Mouse (Mus musculus) embryonic facial prominence, embryonic 10.5 days (tissue): Measurements from ENCODE around the gene Maats1. TPM values are rescaled to one million over a fixed set of nuclear protein-coding genes. Genes with fewer than 3 reads are reported as not detected.

Experiments
- DNase-seq: peaks from one replicate; pipeline ENCODE4 v3.0.0-alpha.2; 2017; ENCODE audit warnings: low spot score
- H3K27ac ChIP-seq: fragments of 300-500 bp; sonication (generic); replicated peaks from 2 replicates; pipeline ENCODE4 v1.5.1; 2016; ENCODE audit warnings: mild to moderate bottlenecking
- H3K27me3 ChIP-seq: fragments of 300-500 bp; sonication (generic); replicated peaks from 2 replicates; pipeline ENCODE4 v1.6.1; 2016; ENCODE audit warnings: low read depth, mild to moderate bottlenecking; ENCODE audit not compliant: poor library complexity, severe bottlenecking
- H3K36me3 ChIP-seq: fragments of 300-500 bp; sonication (generic); replicated peaks from 2 replicates; pipeline ENCODE4 v1.6.1; 2016; ENCODE audit warnings: mild to moderate bottlenecking, moderate library complexity
- H3K4me1 ChIP-seq: fragments of 300-500 bp; sonication (generic); 2 replicates; pipeline ENCODE4 v1.6.1; 2016
- H3K4me3 ChIP-seq: fragments of 300-500 bp; sonication (generic); 2 replicates; pipeline ENCODE4 v1.5.1; 2016; ENCODE audit warnings: mild to moderate bottlenecking, moderate library complexity
- H3K9me3 ChIP-seq: fragments of 300-500 bp; sonication (generic); 2 replicates; pipeline ENCODE4 v1.6.1; 2016; ENCODE audit warnings: mild to moderate bottlenecking
- WGBS: fragments of 180-500 bp; shearing (Covaris S2); methylation state at CpG from one replicate; pipeline ENCODE4 v1.1.7; 2016; 5-methylcytosine and 5-hydroxymethylcytosine counted together
- polyA plus RNA-seq: library from polyadenylated mRNA; unstranded; fragments of >200 nt; fragmentation: Nextera tagmentation; extraction: Ambion mirVana; gene quantifications from 2 replicates; pipeline ENCODE4 v1.2.1, GENCODE M21; 2016

Maats1 gene
- polyA plus RNA-seq, 1 experiment from 2014 or later: 0.17 TPM

- no peaks in the 10 kb centered on the region for H3K4me1 ChIP-seq
- WGBS: 86% methylated on average over 11 of the region's 11 CpGs
- no peaks in the 10 kb centered on the region for H3K9me3 ChIP-seq
- H3K27ac ChIP-seq: no peak overlapping the region
- H3K36me3 ChIP-seq: no peaks in the 10 kb centered on the region
- no peak for DNase-seq
- no peaks in the 10 kb centered on the region for H3K27me3 ChIP-seq
- H3K4me3 ChIP-seq: no peak overlapping the region
These were observed 15.1 kb downstream of the Maats1 start for GRCm38 (mm10) chr16:38326778-38327397.

GRCm38 (mm10) chr16:38324311-38324710, 17.6 kb downstream of the Maats1 start:
- Histone ChIP-seq H3K9me3 (no peaks in the 10 kb centered on the region), H3K4me1 (no peaks in the 10 kb centered on the region), H3K36me3 (no peaks in the 10 kb centered on the region), H3K4me3 (no peak overlapping the region), H3K27me3 (no peaks in the 10 kb centered on the region), H3K27ac (no peak overlapping the region)
- DNase-seq: no peak
- WGBS: 93% methylated on average over 15 of the region's 15 CpGs

GRCm38 (mm10) chr16:38321452-38321935, 20.4 kb downstream of the Maats1 start:
- Histone ChIP-seq H3K4me1 (no peaks in the 10 kb centered on the region), H3K27me3 (no peaks in the 10 kb centered on the region), H3K27ac (no peak overlapping the region), H3K36me3 (no peaks in the 10 kb centered on the region), H3K4me3 (peak overlapping the region; percentile 42), H3K9me3 (no peaks in the 10 kb centered on the region)
- WGBS: 33% methylated on average over 17 of the region's 17 CpGs
- DNase-seq: peak; percentile 64

GRCm38 (mm10) chr16:38319087-38319486, 22.9 kb downstream of the Maats1 start:
- DNase-seq: no peak
- Histone ChIP-seq H3K4me3 (no peak overlapping the region), H3K27me3 (no peaks in the 10 kb centered on the region), H3K4me1 (no peaks in the 10 kb centered on the region), H3K36me3 (no peaks in the 10 kb centered on the region), H3K27ac (no peak overlapping the region), H3K9me3 (no peaks in the 10 kb centered on the region)
- 91% methylated on average over 4 of the region's 4 CpGs for WGBS

GRCm38 (mm10) chr16:38318492-38318891, 23.5 kb downstream of the Maats1 start:
- WGBS: 81% methylated on average over 9 of the region's 9 CpGs
- DNase-seq: no peak
- H3K4me1 ChIP-seq: no peaks in the 10 kb centered on the region
- H3K36me3 ChIP-seq: no peaks in the 10 kb centered on the region
- H3K9me3 ChIP-seq: no peaks in the 10 kb centered on the region
- H3K27me3 ChIP-seq: no peaks in the 10 kb centered on the region
- no peak overlapping the region for H3K4me3 ChIP-seq
- no peak overlapping the region for H3K27ac ChIP-seq

GRCm38 (mm10) chr16:38308195-38308594, 33.7 kb downstream of the Maats1 start:
- 90% methylated on average over 11 of the region's 11 CpGs for WGBS
- Histone ChIP-seq H3K4me3 (no peak overlapping the region), H3K27ac (no peak overlapping the region), H3K9me3 (no peaks in the 10 kb centered on the region), H3K27me3 (0 out of 2 replicates have a peak, but pooled peaks cover 3% of the 10 kb centered on the region), H3K36me3 (no peaks in the 10 kb centered on the region), H3K4me1 (peaks cover 22% of the 10 kb centered on the region)
- DNase-seq: no peak

- WGBS: 55% methylated on average over 7 of the region's 7 CpGs
- DNase-seq: no peak
- Histone ChIP-seq H3K4me1 (peaks cover 22% of the 10 kb centered on the region), H3K4me3 (no peak overlapping the region), H3K9me3 (no peaks in the 10 kb centered on the region), H3K36me3 (no peaks in the 10 kb centered on the region), H3K27ac (no peak overlapping the region), H3K27me3 (0 out of 2 replicates have a peak, but pooled peaks cover 3% of the 10 kb centered on the region)
These were observed 34.3 kb downstream of the Maats1 start for GRCm38 (mm10) chr16:38307651-38308050.

GRCm38 (mm10) chr16:38307221-38307605, 34.7 kb downstream of the Maats1 start:
- no peaks in the 10 kb centered on the region for H3K36me3 ChIP-seq
- H3K9me3 ChIP-seq: no peaks in the 10 kb centered on the region
- no peak for DNase-seq
- no peak overlapping the region for H3K4me3 ChIP-seq
- 41% methylated on average over 5 of the region's 5 CpGs for WGBS
- H3K4me1 ChIP-seq: peaks cover 23% of the 10 kb centered on the region
- 0 out of 2 replicates have a peak, but pooled peaks cover 3% of the 10 kb centered on the region for H3K27me3 ChIP-seq
- peak overlapping the region; percentile 49 for H3K27ac ChIP-seq

- peak; percentile 38 for DNase-seq
- WGBS: 49% methylated on average over 18 of the region's 18 CpGs
- Histone ChIP-seq H3K27ac (peak overlapping the region; percentile 49), H3K9me3 (no peaks in the 10 kb centered on the region), H3K36me3 (no peaks in the 10 kb centered on the region), H3K27me3 (0 out of 2 replicates have a peak, but pooled peaks cover 3% of the 10 kb centered on the region), H3K4me3 (no peak overlapping the region), H3K4me1 (peaks cover 27% of the 10 kb centered on the region)
These were observed 35.2 kb downstream of the Maats1 start for GRCm38 (mm10) chr16:38306571-38307220.

GRCm38 (mm10) chr16:38304460-38305194, 37.3 kb downstream of the Maats1 start:
- Histone ChIP-seq H3K9me3 (no peaks in the 10 kb centered on the region), H3K4me1 (peaks cover 34% of the 10 kb centered on the region), H3K4me3 (no peak overlapping the region), H3K27me3 (0 out of 2 replicates have a peak, but pooled peaks cover 3% of the 10 kb centered on the region), H3K27ac (no peak overlapping the region), H3K36me3 (no peaks in the 10 kb centered on the region)
- 80% methylated on average over 17 of the region's 17 CpGs for WGBS
- DNase-seq: no peak

GRCm38 (mm10) chr16:38302367-38302766, 39.6 kb downstream of the Maats1 start:
- Histone ChIP-seq H3K36me3 (no peaks in the 10 kb centered on the region), H3K27ac (no peak overlapping the region), H3K4me1 (peaks cover 26% of the 10 kb centered on the region), H3K9me3 (no peaks in the 10 kb centered on the region), H3K27me3 (no peaks in the 10 kb centered on the region), H3K4me3 (no peak overlapping the region)
- WGBS: 90% methylated on average over 13 of the region's 13 CpGs
- DNase-seq: no peak

GRCm38 (mm10) chr16:38298410-38298809, 43.5 kb downstream of the Maats1 start:
- Histone ChIP-seq H3K4me3 (no peak overlapping the region), H3K36me3 (no peaks in the 10 kb centered on the region), H3K27me3 (no peaks in the 10 kb centered on the region), H3K4me1 (peaks cover 16% of the 10 kb centered on the region; the same call in 1 of the 2 replicates), H3K27ac (no peak overlapping the region), H3K9me3 (no peaks in the 10 kb centered on the region)
- 87% methylated on average over 6 of the region's 6 CpGs for WGBS
- DNase-seq: no peak
